Mouse (Mus musculus) urinary bladder, postnatal 25 days (tissue): ENCODE results near the gene Clic4.

ENCODE experiments used
- DNase-seq: peaks from one replicate; pipeline ENCODE4 v3.0.0; 2022; ENCODE audit warnings: low spot score

The Clic4 gene

DNA sequence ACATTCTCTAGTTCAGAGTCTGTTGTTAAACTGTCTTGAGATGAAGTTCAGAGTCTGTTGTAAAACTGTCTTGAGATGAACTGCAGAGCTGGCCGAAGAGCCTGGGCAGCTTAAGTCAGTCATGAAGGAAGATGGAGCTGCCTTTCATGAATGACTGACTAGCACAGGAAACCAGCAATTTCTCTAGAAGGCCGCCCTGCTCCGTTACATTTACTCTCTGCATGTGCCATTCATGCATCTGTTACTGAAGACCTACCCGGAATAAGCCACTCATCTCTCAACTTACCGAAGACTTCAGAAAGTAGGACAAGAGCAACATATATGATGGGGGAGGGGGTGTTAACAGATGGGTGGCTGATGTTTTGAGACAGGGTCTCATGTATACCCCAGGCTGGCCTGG lies 40.1 kb downstream of the Clic4 start:
- DNase-seq: no peak

DNA sequence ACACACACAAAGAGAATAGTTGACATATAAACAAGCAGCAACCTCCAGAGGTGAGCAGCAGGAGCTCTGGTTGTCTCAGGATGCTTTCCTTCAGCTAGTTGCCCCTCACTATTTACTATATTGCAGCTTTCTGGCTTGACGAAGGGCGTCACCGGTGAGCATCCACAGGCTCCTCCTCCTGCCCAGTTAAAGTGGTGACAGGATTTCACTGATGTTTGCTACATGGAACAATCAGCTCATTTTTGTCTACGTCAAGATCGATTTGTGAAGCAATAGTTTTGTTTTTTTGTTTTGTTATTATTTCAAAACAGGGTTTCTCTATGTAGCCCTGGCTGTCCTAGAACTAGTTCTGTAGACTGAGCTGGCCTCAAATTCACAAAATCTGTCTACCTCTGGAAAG lies 41.1 kb downstream of the Clic4 start:
- no peak for DNase-seq

- no peak for DNase-seq
Observed at GRCm38 (mm10) chr4:135231136-135231535, 41.5 kb downstream of the Clic4 start.

GRCm38 (mm10) chr4:135230661-135231060 lies 42.0 kb downstream of the Clic4 start:
- DNase-seq: no peak

GRCm38 (mm10) chr4:135229871-135230270 lies 42.7 kb downstream of the Clic4 start:
- DNase-seq: no peak

- DNase-seq: no peak
Observed at GRCm38 (mm10) chr4:135228136-135228535, 44.5 kb downstream of the Clic4 start.

DNA sequence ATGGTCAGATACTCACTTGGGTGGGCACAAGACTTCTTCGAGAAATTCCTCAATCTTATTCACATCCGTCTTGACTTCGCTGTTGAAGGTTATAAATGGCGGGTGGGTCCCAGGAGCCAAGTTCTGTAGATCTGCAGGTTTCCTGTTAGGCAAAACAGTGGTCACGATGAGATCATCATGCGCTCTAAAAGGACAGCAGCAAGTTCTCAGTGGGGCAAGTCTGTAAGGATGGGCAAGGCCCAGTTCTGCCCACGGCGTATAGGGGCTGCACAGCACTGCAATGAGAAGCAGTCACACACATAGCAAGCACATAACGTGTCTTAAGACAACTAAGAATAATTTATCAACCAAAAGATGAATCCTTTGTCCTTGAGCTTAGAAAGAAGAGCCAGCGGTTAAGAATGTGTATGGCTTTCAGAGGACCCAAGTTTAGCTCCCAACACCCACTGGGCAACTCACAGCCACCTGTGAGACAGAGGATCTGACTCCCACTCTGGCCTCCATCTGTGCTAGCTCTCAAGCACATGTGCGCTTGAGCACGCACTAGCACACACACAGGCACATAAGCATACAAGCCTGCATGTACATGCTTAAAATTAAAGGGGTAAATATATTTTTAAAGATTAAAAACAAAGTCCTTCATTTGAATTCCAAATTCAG lies 46.5 kb downstream of the Clic4 start:
- DNase-seq: no peak

- no peak for DNase-seq
Observed at GRCm38 (mm10) chr4:135223808-135224207, 48.8 kb downstream of the Clic4 start.

GRCm38 (mm10) chr4:135221632-135222407 lies 50.8 kb downstream of the Clic4 start:
- no peak for DNase-seq

DNA sequence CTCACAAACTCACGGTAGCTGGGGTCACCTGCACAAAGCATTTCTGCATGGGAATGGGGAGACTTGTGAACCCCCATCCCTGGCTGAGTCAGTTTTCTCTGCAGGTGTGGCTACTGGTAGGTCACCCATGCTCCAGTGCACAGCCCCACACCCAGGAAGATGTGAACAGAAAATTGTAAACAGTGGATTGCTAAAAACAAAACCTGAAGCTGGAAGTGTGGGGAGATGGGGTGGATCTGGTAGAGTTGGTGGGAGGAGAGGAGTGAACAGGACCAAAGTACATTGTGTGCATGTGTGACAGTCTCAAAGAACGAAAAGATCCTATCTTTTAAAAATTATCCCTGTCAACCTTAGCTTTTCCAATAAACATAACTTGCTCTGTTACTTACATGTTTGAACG lies 52.0 kb downstream of the Clic4 start:
- no peak for DNase-seq

DNA sequence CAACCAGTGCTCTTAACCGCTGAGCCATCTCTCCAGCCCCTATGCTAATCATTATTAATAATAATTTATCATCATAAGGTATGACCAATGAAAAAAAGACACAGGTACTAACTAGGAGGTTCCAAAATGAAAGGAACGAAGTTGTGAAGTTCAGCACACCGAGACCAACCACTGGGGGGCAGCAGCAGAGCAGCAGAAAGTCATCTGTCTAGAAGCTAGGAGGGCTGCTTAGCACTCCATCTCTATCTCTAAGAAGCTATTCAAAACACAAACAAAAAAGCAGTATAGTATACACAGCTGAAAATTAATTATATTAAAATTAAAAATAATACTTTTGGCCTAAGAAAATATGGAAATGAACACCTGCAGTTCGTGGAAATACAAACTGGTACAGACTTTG lies 53.0 kb downstream of the Clic4 start:
- DNase-seq: peak; percentile 80

DNA sequence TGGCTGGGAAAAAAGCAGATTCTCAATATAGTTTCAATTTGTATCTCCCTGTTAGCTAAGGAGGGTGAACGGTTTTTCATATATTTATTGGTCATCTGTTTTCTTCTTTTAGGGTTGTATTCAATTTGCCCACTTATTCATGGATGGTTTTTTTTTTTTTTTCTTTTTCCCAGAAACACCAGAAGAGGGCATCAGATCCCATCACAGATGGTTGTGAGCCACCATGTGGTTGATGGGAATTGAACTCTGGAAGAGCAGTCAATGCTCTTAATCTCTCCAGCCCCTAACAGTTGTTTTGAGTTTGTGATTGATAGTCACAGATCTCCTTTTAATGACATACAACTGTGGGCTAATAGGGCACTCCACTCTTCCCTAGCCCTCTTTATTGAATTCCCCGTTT lies 62.8 kb downstream of the Clic4 start:
- DNase-seq: no peak

- DNase-seq: peak; percentile 82
Observed at GRCm38 (mm10) chr4:135205711-135206600, 66.7 kb downstream of the Clic4 start.

- no peak for DNase-seq
Observed at GRCm38 (mm10) chr4:135205254-135205653, 67.4 kb downstream of the Clic4 start.

DNA sequence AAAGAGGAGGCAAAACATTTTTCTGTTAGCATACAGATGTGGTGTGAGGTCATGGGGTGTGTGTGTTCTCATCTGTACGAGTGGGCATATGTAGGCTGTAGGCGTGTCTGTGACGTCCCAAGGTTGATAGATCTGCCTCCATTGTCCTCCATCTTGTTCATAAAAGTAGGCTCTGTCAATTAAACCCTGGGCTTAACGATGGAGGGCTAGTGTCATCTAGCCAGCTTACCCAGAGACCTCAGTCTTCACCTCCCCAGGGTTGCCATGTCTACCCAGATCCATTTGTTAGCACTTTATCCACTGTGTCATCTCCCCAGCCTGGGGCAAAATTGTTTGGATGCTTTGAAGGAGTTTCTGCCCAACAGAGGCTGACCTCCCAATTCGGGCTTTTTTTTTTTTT lies 67.9 kb downstream of the Clic4 start:
- no peak for DNase-seq

DNA sequence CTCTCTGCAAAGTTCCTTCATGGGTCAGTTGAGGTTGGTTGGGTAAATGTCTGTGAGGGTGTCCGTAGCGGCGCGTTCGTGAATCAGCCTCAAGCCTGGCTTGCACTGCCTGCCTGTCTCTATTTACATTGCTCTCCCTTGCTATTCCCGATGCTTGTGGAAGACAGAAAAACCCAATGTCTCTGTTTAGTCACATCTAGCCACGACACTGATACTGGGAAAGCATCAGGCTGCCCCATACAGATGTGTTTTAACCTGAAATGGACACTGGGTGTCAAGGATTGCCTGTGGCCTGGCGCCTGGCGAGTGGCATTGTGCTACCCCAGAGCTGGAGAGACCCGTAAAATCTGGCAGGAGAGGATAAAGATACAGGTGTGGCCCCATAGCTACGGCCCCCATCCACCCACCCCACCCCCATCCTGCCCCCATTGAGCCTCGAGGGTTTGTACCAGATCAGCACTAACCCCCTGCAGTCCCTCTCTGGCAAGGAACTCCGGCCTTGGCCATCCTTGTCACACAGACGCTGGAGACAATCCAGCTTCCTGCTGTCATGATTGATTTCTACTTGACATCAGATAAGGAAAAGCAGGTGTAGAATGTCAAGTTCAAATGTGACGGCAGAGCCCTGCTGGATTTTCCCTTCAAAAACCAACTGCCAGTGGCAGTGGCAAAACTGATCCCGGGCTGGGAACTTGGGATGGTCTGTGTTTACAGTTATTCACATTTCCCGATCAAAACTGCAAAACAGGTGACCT lies 68.6 kb downstream of the Clic4 start:
- no peak for DNase-seq

- DNase-seq: no peak
Observed at GRCm38 (mm10) chr4:135203279-135203678, 69.3 kb downstream of the Clic4 start.

GRCm38 (mm10) chr4:135201771-135202170 lies 70.8 kb downstream of the Clic4 start:
- DNase-seq: no peak

DNA sequence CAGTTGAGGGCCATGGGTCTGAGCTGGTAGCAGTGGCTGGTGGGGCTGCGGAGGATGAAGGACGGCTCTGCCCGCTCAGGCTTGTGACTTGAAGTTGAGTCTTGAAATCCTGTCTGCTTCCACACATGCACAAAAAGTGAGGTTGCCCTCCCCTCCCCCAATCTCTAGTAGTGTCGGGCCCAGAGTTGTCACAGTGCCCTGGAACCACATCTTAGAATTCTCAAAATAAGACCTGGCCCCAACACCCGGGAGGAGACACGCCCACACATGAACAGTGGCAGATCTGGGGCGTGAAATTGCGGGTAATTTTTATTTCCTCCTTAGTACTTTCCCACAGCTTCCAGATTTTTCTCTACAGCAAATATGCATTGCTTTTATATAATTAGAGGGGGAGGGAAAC lies 74.8 kb downstream of the Clic4 start:
- no peak for DNase-seq

GRCm38 (mm10) chr4:135192841-135193240 lies 79.8 kb downstream of the Clic4 start:
- no peak for DNase-seq

DNA sequence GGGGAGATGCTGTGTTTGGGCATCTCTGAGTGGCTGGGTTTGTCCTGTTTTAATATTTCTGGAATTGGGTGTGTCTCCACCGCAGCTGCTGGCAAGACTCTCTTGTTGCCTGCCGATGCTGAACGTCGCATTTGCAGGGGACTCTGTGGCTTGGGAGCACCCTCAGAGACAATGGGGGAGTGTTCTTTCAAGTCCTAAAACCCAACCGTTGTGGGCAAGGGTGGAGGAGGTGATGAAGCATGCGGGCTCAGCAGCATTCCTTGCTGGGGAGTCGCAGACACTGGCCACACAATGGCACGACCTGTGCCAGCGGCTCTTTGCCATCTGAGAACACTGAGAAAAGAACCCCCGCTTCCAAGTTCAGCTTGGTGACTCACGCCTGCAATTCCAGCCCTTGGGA lies 81.0 kb downstream of the Clic4 start:
- no peak for DNase-seq

GRCm38 (mm10) chr4:135191185-135191584 lies 81.4 kb downstream of the Clic4 start:
- no peak for DNase-seq
